Mouse (Mus musculus): Measurements from ENCODE around the gene Dnajc2.

DNA sequence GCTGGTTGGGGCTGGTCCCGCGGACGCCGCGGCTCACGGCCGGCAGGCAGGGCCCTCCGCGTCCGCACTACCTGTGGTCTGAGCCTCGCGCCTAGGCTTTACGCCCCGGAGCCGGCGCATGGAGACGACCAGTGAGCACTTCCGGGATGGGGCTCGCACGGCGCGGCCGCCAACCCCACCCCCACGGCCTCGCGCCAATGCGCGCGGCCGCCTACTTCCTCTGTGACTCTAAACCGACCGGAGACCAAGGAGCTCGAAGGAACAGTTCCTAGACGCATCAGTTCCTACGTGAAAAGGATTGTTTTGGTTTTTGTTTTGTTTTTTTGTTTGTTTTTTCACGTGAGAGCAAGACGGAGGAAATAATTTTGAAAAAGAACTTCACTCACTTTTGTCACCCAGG lies at the start of gene Dnajc2, which contains the start of gene Psmc2:
- TF ChIP-seq POLR2A (IDR thresholded peaks at IDR 0.05; ENCODE audit: insufficient read depth, low read depth, low read length) (no peak; the same call in 1 of the 2 replicates), EP300 (IDR thresholded peaks at IDR 0.05; ENCODE audit: insufficient read depth, low read depth, low read length) (0 out of 2 replicates have a peak, but pooled peaks have one; percentile 21)

Data from heart, adult 2 months (tissue).